Comparison of ENCODE assay signal across 11 mouse cellular contexts in the genomic region with DNA sequence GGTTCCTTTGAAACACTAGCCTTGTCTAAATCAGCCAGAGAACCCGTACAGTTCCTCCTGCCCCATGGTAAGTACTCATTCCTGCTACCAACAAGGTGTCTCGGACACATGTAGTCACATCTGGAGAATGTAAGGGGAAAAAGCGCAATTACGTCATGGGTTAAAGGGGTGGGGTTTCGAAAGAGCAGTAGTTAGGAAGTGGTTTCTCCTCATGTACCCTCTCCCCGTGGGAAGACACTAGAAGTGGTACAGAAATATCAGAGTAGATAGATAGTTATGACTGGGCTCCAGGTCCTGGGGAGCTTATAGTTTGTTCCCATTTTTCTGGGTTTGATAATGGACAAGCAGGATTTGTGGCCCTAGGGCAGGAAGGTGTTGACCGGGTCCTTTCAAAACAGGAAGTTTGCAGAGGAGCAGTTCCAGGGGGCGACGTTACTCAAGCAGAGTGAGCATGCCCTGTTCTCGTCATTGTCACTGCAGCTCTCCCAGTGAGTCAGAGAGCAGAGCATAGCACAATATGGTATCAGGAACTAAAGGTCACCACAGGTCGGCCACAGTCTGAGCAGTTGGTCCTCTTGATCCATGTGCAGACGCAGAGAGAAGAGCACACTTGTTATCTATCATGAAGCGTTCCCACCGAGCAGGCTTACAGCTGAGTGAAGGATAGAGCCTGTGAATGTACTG. TPM values are rescaled to one million over a fixed set of nuclear protein-coding genes. Genes with fewer than 3 reads are reported as not detected.
DNase-seq lines count a peak whose midpoint lies in the region; ATAC-seq and TF ChIP-seq lines count a peak whose summit lies in the region.
"Had no signal": no experiment of that assay in that cellular context is flagged by ENCODE, and none has a peak within 500 bp of the region (broad histone marks: within the 10 kb centered on the region; RNA-seq: fewer than 3 reads in every experiment).

No protein-coding gene starts in this region.

- H3K4me3 ChIP-seq in neural tube, embryonic 13.5 days = no peak overlapping the region
- no peak overlapping the region for H3K4me3 ChIP-seq in left cerebral cortex, adult 2 months
- H3K4me3 ChIP-seq: embryonic facial prominence, embryonic 13.5 days; heart, embryonic 13.5 days had no signal

- peak; percentile 14 for DNase-seq in embryo, embryonic 10.5 days (ENCODE audit: low spot score)
- no peak for DNase-seq in embryo, embryonic 10 days (ENCODE audit: low spot score)
- peak; percentile 37 for DNase-seq in lung, postnatal 36 days
- DNase-seq in lung, postnatal 14 days = no peak
- DNase-seq in cerebellum, postnatal 25 days = no peak
- DNase-seq in left cerebral cortex, adult 2 months (ENCODE audit: extremely low spot score in 1 of 2, low spot score in 2 of 2) = no peak

- intact Hi-C loops in left cerebral cortex, adult 2 months (cut with DNase I) = loop anchor here (2.0 to 10.0 kb wide), 4 partner anchors 443 to 1013 kb away; partner anchors contain the start of genes Aadat and Gm10283

- peak; percentile 35 to 75 for ATAC-seq in hematopoietic stem cell, adult 5-6 weeks (replicated peaks in 1 of 2; ENCODE audit: insufficient read depth in 1 of 2, low FRiP score in 2 of 2, low TSS enrichment in 1 of 2, low read depth in 1 of 2, poor library complexity in 2 of 2, severe bottlenecking in 2 of 2)
- no peak for ATAC-seq in neural tube, embryonic 13.5 days (ENCODE audit: low read depth)

- no peak for TF ChIP-seq CTCF in left cerebral cortex, adult 2 months (IDR thresholded peaks at IDR 0.05)

- peaks cover 16% of the 10 kb centered on the region for H3K36me3 ChIP-seq in neural tube, embryonic 13.5 days

- peak overlapping the region; percentile 39; the same call in 1 of the 2 replicates for H3K27ac ChIP-seq in neural tube, embryonic 13.5 days (replicated peaks)
- H3K27ac ChIP-seq in left cerebral cortex, adult 2 months = no peak overlapping the region
- H3K27ac ChIP-seq: embryonic facial prominence, embryonic 13.5 days; heart, embryonic 13.5 days; macrophage had no signal

- WGBS in neural tube, embryonic 13.5 days = 75% methylated on average over 14 of the region's 14 CpGs

- H3K9ac ChIP-seq in neural tube, embryonic 13.5 days = no peak overlapping the region
- H3K9ac ChIP-seq: embryonic facial prominence, embryonic 13.5 days; heart, embryonic 13.5 days had no signal

- H3K4me1 ChIP-seq in neural tube, embryonic 13.5 days (replicated peaks) = peaks cover 35% of the 10 kb centered on the region
- H3K4me1 ChIP-seq: heart, embryonic 13.5 days had no signal

- no peak overlapping the region for H3K4me2 ChIP-seq in neural tube, embryonic 13.5 days
- H3K4me2 ChIP-seq: embryonic facial prominence, embryonic 13.5 days; heart, embryonic 13.5 days had no signal

- H3K9me3 ChIP-seq in neural tube, embryonic 13.5 days = no peaks in the 10 kb centered on the region
- H3K9me3 ChIP-seq: embryonic facial prominence, embryonic 13.5 days; heart, embryonic 13.5 days had no signal

- H3K27me3 ChIP-seq in neural tube, embryonic 13.5 days = no peaks in the 10 kb centered on the region
- H3K27me3 ChIP-seq: embryonic facial prominence, embryonic 13.5 days; heart, embryonic 13.5 days had no signal

RNA-seq across cellular contexts. Expression of gene Cbr4, which starts 30.1 kb away (rescaled TPM):
- total RNA-seq in hematopoietic stem cell, adult 5-6 weeks (2017) = 31.9 and 40.2 TPM in 2 replicates
- polyA plus RNA-seq in neural tube, embryonic 13.5 days (2015; fragmentation: Nextera tagmentation; extraction: Ambion mirVana) = 21.7 and 23.1 TPM in 2 replicates
- total RNA-seq in left cerebral cortex, adult 2 months (2021) = 10 to 100 TPM; 18.6 to 19.1 TPM

Comparison
In these comparisons a context has a peak if more than half of its experiments do, and no peak if none do; other contexts are left out.
1. DNase-seq: peak in embryo, embryonic 10.5 days (single experiment) and lung, postnatal 36 days (single experiment); none in embryo, embryonic 10 days (single experiment), lung, postnatal 14 days (single experiment), cerebellum, postnatal 25 days (0 of 2) and left cerebral cortex, adult 2 months (0 of 2).